Mouse (Mus musculus): ENCODE results near the gene Gpr22.

Gene Gpr22

GRCm38 (mm10) chr12:31665999-31666398 lies 47.7 kb downstream of the Gpr22 start:
- no peak for DNase-seq

Data from kidney, adult 9 months (tissue).